Mouse (Mus musculus): Measurements from ENCODE around the gene Sh3pxd2a. TPM values are rescaled to one million over a fixed set of nuclear protein-coding genes. Genes with fewer than 3 reads are reported as not detected.

The Sh3pxd2a gene
- polyA plus RNA-seq, 1 experiment from 2014 or later: 6.9 TPM

DNA sequence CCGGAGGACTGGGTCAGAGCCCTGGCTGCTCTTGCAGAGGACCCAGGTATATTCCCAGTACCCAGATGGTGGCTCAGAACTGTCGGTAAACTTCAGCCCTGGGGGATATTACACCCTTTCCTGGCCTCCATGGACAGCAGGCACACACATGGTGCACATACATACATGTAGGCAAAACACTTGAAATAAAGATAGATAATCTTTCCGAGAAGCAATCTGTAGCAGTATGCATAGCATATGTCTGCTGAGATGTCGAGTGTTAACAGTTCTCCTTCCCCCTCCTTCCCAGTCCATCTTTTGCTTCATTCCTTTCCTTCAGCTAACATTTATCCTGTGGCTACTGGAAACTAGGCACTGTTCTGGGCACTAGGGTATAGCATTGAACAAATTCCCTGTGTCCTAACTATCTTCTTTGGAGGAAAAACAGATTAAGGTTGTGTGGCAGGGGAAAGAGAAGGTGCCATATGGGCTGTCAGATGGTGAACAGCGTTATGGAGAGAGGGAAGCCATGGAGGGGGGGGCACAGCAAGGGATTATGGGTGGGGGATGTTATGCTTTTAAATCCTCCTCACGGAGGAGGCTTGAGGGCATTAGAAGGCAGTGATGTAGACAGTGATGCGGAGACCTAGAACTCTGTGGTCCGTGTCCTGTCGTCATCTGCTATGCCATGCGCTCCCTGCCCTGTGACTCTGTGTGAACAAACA lies 252.4 kb downstream of the Sh3pxd2a start:
- WGBS: 67% methylated on average over 10 of the region's 10 CpGs

DNA sequence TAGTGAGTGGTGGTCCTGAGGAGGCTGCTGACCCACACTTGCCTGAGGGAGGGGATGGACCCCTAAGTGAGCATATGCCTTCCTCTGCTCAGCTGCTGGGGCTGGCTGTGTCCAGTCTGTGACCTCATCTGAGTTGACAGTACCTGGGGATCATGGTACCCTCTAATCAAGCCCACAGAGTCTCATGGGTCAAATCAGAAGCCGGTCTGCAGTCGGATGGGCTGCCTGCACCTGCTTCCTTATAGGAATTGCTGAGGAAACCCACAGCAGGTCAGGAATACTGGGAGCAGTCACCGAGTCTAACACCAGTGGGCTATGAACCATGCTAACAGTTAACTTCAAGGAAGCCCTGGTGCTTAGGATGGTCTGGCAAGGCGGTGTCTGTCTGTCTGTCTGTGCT lies 253.8 kb downstream of the Sh3pxd2a start:
- Histone ChIP-seq H3K4me2 (replicated peaks; ENCODE audit: low read depth, low read length) (no peak overlapping the region), H3K36me3 (ENCODE audit: control insufficient read depth, insufficient read depth, low read length) (no peaks in the 10 kb centered on the region), H3K27me3 (ENCODE audit: control insufficient read depth, insufficient read depth, low read length) (no peaks in the 10 kb centered on the region), H3K9me3 (ENCODE audit: control insufficient read depth, low read length) (no peaks in the 10 kb centered on the region), H3K9ac (ENCODE audit: low read depth, low read length) (no peak overlapping the region), H3K4me1 (replicated peaks; ENCODE audit: control insufficient read depth, insufficient read depth, low read length) (no peaks in the 10 kb centered on the region), H3K4me3 (ENCODE audit: low read depth, low read length) (no peak overlapping the region), H3K27ac (ENCODE audit: low read depth, low read length) (no peak overlapping the region)
- no peak for DNase-seq (ENCODE audit: low spot score)
- 91% methylated on average over 4 of the region's 4 CpGs for WGBS
- ATAC-seq (ENCODE audit: low FRiP score): no peak

More for the DNA sequence above, 252.4 kb downstream of the Sh3pxd2a start:
- no peaks in the 10 kb centered on the region for H3K27me3 ChIP-seq (ENCODE audit: control insufficient read depth, insufficient read depth, low read length)
- no peak overlapping the region for H3K4me3 ChIP-seq (ENCODE audit: low read depth, low read length)
- H3K27ac ChIP-seq (ENCODE audit: low read depth, low read length): 0 out of 2 replicates have a peak overlapping the region, but pooled peaks have one; percentile 18
- no peak overlapping the region for H3K4me2 ChIP-seq (replicated peaks; ENCODE audit: low read depth, low read length)
- no peak overlapping the region for H3K9ac ChIP-seq (ENCODE audit: low read depth, low read length)
- no peaks in the 10 kb centered on the region for H3K36me3 ChIP-seq (ENCODE audit: control insufficient read depth, insufficient read depth, low read length)
- DNase-seq (ENCODE audit: low spot score): no peak
- no peak for ATAC-seq (ENCODE audit: low FRiP score)
- H3K4me1 ChIP-seq (replicated peaks; ENCODE audit: control insufficient read depth, insufficient read depth, low read length): no peaks in the 10 kb centered on the region
- H3K9me3 ChIP-seq (ENCODE audit: control insufficient read depth, low read length): no peaks in the 10 kb centered on the region

Other genes with a start within 250 kb of the Sh3pxd2a start
- gene Stn1, start 73.1 kb upstream of the Sh3pxd2a start, polyA plus RNA-seq (2014; fragmentation: Nextera tagmentation; extraction: Ambion mirVana): 46.8 and 55.4 TPM in 2 replicates
- 12.8 and 13.8 TPM in 2 replicates for gene Slk, start 115.3 kb upstream of the Sh3pxd2a start, polyA plus RNA-seq (2014; fragmentation: Nextera tagmentation; extraction: Ambion mirVana)
- gene Col17a1, start 227.7 kb upstream of the Sh3pxd2a start, polyA plus RNA-seq (2014; fragmentation: Nextera tagmentation; extraction: Ambion mirVana): 0.36 and 0.38 TPM in 2 replicates

All from hindbrain, embryonic 11.5 days (tissue).